Mouse (Mus musculus) urinary bladder, postnatal 14 days (tissue): ENCODE results near the gene Prkcq.

Source experiments
- DNase-seq: peaks from one replicate; pipeline ENCODE4 v3.0.0; 2021; ENCODE audit warnings: low spot score

Prkcq gene

DNA sequence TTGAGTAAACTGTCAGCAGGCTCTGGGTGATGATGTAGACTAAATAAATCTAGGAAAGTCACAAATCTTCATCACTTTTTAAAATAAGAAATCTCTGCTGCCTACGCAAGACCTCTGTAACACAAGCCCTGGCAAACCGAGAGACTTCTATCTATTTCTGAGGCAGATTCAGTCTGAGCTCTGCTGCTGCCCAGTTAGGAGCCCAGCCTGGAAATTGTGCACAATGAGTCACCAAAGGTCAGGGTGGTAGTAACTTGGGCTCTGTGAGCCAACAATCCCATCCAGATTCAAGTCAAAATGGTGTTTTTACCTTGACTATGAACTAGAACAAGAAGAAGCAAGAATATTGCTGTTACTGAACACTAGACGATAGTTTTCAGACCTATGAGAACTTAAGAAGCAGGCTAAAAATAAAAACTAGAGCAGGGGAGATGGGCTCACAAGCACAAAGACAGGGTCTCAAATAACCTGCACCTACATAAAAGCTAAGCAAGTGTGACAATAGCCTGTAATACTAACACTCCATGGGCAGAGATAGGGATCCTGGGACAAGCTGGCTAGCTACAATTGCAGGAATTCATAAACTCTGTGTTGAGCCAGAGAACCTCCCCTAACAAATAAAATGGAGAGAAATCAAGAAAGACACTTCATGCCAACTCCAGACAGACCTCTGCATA lies 53.0 kb downstream of the Prkcq start:
- no peak for DNase-seq

DNA sequence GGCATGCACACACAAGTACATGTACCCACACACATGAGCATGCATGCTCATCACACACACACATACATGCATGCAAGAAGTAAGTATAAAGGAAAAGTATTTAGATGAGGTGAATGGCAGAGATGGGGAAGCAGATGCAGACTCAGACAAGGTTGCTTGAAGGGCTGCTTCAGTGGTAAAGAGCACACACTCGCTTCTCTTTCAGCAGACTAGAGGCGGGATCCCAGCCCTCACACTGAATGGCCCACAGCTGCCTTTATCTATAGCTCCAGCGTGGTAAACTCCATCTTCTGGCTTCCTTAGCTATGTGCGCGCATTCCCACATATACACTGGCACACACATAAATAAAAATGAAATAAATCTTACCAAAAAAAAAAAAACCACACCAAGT lies 53.6 kb downstream of the Prkcq start:
- no peak for DNase-seq

DNA sequence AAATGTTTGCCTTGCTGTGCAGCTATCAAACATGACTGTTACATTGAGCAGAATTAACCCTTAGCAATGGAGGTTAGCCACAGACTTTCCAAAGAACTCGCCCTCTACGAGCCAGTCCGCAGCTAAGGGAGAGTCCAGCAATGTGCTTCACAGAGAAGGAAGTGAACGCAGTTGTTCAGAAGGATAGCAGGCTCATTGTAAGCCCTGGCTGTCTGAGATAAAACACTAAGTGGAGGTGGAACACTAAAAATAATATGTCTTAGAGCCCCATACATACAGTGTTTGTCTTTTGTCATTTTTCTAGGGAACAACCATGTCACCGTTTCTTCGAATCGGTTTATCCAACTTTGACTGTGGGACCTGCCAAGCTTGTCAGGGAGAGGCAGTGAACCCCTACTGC lies 54.6 kb downstream of the Prkcq start:
- no peak for DNase-seq

DNA sequence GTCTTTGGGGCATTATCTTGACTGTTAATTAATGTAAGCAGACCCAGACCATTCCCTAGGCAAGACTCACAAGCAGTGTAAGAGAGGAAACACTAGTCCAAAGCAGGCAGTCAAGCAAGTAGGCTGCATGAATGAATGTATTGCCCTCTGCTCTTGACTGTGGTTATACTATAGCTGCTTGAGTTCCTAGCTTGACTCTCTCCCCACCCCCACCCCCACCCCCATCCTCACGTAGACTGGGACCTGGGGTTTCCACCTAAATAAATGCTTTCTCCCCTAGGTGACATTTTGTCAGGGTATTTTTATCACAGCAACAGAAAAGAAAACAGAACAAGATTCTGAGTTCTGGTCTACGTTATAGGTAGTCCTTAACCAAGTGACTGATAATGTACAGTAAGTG lies 57.2 kb downstream of the Prkcq start:
- DNase-seq, result no peak

DNA sequence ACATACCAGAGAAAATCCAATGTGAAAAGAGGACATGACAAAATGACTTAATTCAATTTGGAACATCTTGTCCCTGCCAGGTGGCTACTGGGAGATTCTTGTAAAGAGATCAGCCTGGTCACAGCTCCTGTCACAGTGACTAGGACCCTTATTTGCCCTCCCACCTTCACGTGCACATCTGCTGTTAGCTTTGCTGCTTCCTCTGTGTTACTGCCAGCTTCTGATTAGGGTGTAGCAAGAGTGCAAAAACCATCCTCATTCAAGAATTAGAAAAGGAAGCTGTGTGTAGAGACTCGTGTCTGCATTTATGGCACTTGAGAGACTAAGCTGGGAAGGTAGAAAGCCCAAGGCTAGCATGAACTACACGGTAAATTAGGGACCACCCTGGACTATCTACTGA lies 59.2 kb downstream of the Prkcq start:
- DNase-seq, result no peak

DNA sequence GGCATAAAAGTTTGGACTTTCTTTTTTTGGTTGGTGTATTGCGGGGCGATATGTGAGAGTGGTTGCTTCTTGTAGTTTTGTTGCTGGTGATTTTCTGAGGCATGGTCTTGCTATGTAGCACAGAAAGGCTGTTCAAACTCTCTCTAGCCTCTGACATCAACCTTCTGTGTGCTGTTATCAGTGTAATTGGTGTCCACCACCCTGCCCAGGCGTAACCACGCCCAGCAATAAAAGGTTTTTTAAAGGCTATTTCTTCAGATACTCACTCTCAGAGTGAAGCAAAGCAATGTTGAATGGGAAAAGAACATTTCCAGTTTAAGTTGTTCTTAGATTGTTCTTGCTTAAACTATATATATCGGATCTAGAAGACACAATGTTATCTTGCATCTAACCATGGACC lies 60.1 kb downstream of the Prkcq start:
- DNase-seq, result no peak

DNA sequence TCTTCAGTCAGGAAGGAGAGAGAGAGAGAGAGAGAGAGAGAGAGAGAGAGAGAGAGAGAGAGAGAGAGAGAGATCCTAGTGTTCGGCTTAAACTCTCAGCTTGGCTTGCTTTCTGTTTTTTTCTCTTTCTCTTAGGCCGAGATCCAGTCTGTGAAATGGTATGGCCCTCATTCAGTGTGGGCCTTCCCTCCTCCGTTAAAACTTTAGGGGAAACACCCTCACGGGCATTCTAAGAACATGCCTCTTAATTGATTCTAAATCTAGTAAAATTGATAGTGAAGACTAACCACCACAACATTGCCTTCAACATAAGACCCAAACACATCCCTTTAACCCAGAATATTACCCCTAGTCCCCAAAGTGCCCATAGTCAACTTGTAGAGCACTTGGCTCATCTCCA lies 66.3 kb downstream of the Prkcq start:
- DNase-seq, result no peak

DNA sequence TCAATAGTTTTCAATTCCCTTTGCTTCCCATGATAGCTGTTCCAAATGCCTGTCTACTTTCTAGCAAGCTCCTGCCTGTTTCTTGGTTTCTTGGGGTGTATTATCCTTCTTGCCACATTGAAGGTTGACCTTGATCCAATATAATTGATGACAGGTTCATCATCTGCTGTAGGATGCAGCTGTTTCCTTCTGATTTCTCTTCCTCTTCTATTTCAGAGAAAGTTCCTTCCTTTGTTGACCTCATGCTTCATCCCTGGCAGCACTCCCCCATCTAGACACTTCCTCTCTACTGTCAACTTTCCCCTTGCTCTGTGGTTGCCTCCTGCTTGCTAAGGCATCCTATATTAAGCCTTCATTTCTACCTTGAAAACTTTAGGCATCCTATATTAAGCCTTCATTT lies 67.6 kb downstream of the Prkcq start:
- DNase-seq, result no peak

DNA sequence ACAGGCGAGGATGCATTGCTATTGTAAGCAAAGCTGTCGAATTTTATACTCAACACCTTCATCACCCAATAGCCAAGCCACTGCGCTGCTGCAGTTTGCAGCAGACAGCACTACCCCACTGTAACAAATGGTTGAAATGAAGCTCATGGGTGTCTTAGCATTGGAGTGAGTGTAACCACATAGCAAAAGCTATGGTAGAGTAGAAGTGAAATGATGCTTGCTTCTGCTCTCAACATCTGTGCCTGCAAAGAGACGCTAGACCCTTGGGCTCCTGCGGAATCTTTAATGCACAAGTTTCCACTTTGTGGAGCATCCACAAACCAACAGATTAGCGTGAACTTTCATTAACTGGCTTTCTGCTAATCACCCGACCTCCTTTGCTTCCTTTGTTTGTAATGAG lies 74.0 kb downstream of the Prkcq start:
- DNase-seq, result no peak

DNA sequence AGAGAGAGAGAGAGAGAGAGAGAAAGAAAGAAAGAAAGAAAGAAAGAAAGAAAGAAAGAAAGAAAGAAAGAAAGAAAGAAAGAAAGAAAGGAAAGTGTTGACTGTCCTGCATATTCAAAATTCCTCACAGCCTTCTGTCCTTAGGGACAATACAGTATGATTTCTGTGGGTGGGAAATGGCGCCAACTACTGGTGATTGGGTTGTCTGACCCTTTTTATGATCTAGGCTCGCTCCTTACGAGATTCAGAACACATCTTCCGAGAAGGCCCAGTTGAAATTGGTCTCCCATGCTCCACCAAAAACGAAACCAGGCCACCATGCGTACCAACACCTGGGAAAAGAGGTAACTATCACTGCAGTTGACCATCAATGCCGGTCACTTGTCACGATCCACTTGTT lies 82.0 kb downstream of the Prkcq start:
- peak; percentile 56 for DNase-seq

DNA sequence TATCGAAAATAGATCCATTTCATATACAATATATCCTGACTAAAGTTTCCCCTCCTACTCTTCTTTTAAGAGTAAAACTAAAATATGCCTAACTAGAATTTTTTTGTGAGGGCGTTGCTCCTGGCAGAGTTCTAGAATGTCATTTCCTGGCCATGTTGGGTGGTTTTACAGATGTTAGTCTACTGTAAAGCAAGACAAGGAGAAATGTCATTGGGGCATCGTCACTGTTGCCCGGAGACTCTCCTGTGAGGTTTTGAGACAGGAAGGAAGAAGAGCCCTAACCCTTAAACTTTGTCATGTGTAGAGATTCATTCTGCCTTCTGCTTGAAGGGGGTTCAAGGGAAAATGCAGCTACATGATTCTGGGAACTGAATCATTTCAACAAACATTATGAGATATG lies 82.5 kb downstream of the Prkcq start:
- DNase-seq, result no peak

DNA sequence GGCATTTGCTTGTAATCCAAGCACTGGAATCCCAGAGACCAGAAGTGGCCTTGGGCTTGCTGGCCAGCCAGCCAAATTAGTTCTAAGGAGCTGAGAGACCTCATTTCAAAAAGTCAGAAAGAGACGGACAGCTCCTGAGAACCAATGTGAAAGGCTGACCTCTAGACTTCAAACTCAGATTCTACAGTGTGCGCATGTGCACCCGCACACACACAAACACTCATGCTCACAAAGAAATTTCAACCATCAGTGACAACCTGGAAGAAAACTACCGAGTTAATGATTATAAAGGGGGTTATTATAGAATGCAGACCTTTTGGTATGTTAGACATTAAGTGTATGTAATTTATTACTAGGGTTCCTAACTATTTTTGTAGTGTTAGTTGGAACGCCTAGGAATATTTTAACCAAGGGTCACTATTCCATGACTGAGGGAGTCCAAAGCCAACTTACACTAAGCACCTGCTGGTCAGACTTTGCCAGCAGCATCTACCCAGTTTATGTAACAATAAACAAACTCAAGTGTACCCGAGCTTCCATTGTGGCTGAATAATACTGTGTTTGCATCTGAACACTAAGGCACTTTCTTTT lies 85.4 kb downstream of the Prkcq start:
- DNase-seq, result no peak

DNA sequence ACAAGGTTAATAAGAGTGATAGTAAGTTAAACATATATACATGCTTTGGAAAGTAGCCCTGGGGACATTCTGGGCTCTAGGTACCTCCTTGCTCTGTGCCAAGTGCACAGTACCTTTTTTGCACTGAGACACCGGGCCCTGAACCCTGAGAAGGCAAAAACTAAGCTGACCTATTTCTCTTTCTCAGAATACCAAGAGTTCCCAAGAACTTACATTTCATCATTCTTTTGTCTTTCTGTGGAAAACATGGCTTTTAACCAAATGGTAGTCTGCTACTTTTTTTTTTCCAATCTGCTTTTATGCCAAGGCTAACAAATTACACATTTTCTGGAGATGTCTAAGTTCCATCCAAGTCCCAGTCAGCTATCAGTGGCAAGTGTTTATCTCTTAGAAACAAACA lies 86.3 kb downstream of the Prkcq start:
- DNase-seq, result no peak

DNA sequence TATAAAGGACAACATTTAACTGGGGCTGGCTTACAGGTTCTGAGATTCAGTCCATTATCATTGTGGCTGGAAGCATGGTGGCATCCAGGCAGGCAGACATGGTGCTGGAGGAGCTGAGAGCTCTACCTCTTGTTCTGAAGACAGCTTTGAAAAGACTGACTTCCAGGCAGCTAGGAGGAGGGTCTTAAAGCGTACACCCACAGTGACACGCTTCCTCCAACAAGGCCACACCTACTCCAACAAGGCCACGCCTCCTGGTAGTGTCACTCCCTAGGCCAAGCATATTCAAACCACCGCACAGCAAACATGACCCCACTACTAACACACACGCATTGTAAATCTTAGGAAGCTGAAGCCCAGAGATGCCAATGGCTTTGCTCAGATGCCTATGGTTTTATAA lies 87.5 kb downstream of the Prkcq start:
- no peak for DNase-seq

DNA sequence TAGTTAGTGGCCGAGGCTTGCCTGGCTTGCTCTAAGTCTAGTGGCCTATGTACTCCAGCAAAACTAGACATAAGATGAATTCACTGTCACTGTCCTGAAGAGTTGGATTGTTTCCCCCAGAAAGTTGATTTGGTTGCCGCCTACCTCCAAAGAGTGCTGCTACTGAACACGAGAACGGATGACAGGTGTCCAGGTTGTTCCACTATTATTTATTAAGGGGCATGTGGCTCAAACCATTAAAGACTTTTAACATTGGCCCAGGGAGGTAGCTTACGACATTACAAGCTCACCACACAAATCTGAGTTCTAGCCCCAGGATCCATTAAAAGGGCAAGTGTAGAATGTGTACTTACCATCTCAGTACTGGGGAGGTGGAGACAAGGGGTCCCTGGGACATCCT lies 92.9 kb downstream of the Prkcq start:
- no peak for DNase-seq

DNA sequence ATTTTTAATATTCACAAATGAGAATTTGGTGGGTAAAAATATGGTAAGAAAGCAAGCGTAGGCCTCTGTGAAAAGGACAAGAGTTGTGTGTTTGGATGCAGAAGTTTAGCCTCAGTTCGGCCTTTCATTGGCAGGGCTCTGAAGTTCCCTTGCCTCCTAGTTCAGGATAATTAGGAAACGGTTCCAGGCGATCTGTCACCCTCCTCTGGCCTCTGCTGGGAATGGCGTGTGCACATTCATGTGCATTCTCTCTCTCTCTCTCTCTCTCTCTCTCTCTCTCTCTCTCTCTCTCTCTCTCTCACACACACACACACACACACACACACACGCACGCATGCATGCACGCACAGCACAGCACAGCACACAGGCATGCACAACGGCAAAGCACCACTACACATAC lies 93.5 kb downstream of the Prkcq start:
- no peak for DNase-seq

DNA sequence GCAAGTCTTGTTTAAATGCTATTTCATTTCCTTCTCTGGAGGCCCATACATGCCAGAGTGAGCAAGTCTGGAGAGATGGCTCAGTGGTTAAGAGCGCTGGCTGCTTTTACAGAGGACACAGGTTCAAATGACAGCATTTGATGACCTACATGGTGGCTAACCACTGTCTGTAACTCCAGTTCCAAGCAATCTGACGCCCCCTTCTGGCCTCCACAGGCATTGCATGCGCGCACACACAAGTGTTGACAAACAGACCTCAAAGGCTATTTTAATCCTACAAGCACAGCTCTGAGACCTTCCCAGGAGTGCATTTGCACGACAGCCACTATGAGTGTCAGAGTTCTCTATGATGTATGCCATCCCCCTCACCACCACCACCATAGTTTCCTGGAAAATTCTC lies 94.4 kb downstream of the Prkcq start:
- peak; percentile 4 for DNase-seq

DNA sequence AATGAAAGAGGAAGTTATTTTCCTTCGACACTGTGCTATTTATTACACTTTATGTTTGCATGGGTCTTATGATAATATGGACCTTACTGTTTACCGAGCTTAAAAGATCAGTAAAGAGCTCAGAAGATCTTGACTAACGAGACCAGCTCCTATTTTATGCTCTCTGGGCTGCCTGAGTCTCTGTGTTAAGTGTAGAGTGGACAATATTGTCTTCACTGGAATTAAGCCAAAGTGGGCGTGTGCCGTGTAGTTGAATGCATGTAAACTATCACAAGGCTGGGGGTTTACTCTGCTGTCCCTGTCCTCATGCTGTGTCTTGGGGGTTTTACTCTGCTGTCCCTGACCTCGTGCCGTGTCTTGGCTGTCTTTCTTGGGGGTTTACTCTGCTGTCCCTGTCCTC lies 107.1 kb downstream of the Prkcq start:
- no peak for DNase-seq

DNA sequence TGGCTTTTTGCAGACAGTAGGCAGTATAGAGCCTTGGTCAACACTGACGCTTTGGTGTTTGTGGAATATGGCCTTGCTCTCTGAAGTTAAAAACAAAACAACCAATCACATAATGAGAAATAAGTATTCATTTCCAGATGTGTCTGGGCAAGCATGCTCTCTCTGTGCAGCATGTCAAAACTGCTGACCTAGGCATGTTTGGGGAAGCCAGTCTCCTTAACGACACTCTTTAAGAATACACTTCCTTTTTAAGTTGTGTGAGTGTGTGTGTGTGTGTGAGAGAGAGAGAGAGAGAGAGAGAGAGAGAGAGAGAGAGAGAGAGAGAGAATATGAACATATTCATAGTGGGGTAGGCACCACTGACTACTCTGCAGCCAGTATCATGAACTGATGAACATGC lies 108.3 kb downstream of the Prkcq start:
- no peak for DNase-seq

DNA sequence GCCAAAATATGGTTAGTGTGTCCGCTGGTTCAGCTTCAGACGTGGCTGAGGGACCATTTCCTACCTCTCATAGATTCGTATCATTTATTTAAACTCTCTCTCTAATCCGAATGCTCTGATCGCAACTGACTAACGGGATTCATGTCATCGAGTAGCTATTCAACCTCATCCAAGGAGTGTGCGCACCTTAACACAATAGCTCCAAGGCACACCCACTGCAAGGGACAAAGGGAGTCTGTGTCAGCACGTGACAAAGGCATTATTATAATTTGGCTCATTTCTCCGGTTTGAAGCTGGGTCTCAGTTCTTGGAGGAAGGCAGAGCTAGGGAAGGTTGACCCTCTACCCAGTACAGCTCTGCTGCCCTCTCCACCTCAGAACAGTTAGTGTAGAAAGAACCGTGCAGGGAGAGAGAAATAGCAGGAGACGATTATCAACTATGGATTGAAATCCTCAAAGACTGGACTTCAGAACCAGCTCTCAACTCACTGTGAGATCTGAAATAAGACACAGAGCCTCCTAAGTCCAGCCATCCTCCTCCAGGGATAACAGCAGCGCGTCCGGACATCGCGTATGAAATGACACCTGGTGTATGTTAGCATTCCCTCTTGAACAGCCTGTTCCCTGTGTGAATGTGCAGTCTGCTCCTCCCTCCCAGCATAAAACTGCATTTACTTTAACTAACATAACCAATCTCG lies 116.1 kb downstream of the Prkcq start:
- no peak for DNase-seq

DNA sequence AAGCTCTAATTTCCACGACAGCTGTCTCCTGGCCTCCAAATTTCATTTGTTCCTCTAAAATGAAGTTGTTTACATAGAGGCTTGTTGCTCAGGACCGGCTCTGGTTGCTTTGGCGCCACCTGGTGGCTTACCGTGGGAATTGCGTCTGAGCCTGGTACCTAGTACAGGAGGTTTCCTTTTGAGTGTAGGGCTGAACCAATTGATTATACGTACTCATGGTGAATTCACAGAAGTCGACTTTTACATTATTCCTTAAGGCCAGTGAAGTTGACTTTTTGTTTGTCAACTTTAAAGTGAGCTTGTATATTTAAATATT lies 116.6 kb downstream of the Prkcq start:
- peak; percentile 82 for DNase-seq

DNA sequence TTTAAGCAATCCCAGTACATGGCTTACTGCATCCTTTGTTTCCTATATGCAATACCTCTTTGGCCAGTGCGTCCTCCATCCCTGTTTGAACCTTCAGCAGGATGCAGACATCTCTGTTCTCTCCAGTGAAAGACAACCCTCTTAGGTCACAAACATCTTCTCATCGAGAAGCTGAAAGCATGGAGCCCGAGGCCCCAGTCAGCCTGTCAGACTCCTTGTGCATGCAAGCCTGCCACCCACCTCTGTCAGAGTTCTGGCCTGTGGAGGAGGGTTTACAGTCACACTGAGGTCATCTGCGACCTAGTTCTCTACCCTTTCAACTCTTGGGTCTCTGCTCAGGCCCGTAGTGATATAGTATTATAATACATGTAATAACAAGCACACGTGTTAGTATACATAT lies 119.0 kb downstream of the Prkcq start:
- no peak for DNase-seq

DNA sequence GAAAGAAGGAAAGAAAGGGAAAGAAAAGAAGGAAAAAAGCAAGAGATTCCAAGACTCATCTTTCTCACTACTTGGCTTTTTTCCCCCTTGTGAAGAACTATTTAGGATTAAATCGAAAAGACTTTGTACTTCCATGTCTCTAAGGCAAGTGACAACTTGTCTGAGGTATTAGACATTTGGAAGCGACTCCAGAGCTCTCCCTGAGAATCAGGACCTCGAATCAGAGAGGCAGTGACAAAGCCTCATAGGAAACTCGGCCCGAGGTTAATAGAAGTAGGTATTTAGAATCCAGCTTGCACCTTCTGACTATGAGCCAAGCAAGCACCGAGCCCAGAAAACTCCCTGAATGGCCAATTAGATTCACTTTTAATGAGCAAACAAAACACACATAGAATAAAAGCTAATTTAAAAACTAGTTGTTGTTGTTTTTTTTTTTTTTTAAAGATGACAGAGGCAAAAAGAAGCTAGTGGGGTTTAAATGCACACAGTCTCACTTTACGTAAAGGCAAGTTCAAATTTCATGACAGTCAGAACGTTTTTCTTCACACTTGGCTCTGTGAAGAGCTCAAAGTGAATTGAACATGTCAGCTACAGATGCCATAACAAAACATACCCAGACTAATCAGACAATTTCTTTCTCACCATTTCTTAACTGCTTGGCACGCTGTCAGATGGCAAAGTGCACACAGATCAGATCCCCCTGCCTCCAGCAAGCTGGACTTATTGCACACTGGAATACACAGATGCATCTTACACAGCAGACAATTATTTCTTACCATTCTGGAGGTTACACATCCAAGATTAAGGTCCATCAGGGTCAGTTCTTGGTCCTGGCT lies 119.9 kb downstream of the Prkcq start:
- DNase-seq, result no peak
